Mouse (Mus musculus): ENCODE data around the gene Taf1d. TPM values are rescaled to one million over a fixed set of nuclear protein-coding genes. Genes with fewer than 3 reads are reported as not detected.

The Taf1d gene
- total RNA-seq (2021): 100 to 1,000 TPM; 101 to 103 TPM
- long read RNA-seq, experiment 1, partial matches to known transcripts: 1 of 3 reads
- long read RNA-seq, experiment 1, other reads (novel, unspliced or antisense): 1 of 3 reads
- long read RNA-seq, experiment 2, partial matches to known transcripts: 5 of 12 reads
- long read RNA-seq, experiment 2, other reads (novel, unspliced or antisense): 2 of 12 reads

- DNase-seq: peak; percentile 97
- intact Hi-C loops (cut with DNase I): loop anchor here (1.0 to 5.0 kb wide), 2 partner anchors 25 to 52 kb away; partner anchors contain the start of gene Cep295
- Histone ChIP-seq H3K4me3 (peak within 1 kb of the TSS; percentile 100), H3K27ac (peak within 1 kb of the TSS; percentile 97)
- TF ChIP-seq CTCF (IDR thresholded peaks at IDR 0.05): no peak
Observed at GRCm38 (mm10) chr9:15305503-15306397, at the start of gene Taf1d. Taf1d (plus strand) TSS chr9:15306214.

- no peak overlapping the region for H3K27ac ChIP-seq
- intact Hi-C loops (cut with DNase I): no loop called here
- no peak for TF ChIP-seq CTCF (IDR thresholded peaks at IDR 0.05)
- H3K4me3 ChIP-seq: no peak overlapping the region
- DNase-seq: no peak
Observed at GRCm38 (mm10) chr9:15256214-15256613, 49.8 kb upstream of the Taf1d start.

- intact Hi-C loops (cut with DNase I): no loop called here
- no peak for DNase-seq
- H3K4me3 ChIP-seq: no peak overlapping the region
- no peak for TF ChIP-seq CTCF (IDR thresholded peaks at IDR 0.05)
- H3K27ac ChIP-seq: no peak overlapping the region
Observed at GRCm38 (mm10) chr9:15261980-15262379, 44.0 kb upstream of the Taf1d start.

- no peak for DNase-seq
- Histone ChIP-seq H3K4me3 (no peak overlapping the region), H3K27ac (no peak overlapping the region)
- intact Hi-C loops (cut with DNase I): no loop called here
- no peak for TF ChIP-seq CTCF (IDR thresholded peaks at IDR 0.05)
Observed at GRCm38 (mm10) chr9:15263487-15263886, 42.5 kb upstream of the Taf1d start.

- Histone ChIP-seq H3K27ac (no peak overlapping the region), H3K4me3 (no peak overlapping the region)
- no peak for TF ChIP-seq CTCF (IDR thresholded peaks at IDR 0.05)
- DNase-seq: no peak
- intact Hi-C loops (cut with DNase I): no loop called here
Observed at GRCm38 (mm10) chr9:15273981-15274380, 32.0 kb upstream of the Taf1d start.

GRCm38 (mm10) chr9:15276855-15277254 is 29.2 kb upstream of the Taf1d start:
- Histone ChIP-seq H3K4me3 (no peak overlapping the region), H3K27ac (no peak overlapping the region)
- no peak for TF ChIP-seq CTCF (IDR thresholded peaks at IDR 0.05)
- intact Hi-C loops (cut with DNase I): no loop called here
- no peak for DNase-seq

- no peak for DNase-seq
- intact Hi-C loops (cut with DNase I): no loop called here
- Histone ChIP-seq H3K4me3 (no peak overlapping the region), H3K27ac (no peak overlapping the region)
- no peak for TF ChIP-seq CTCF (IDR thresholded peaks at IDR 0.05)
Observed at GRCm38 (mm10) chr9:15278343-15278742, 27.7 kb upstream of the Taf1d start.

- DNase-seq: no peak
- TF ChIP-seq CTCF (IDR thresholded peaks at IDR 0.05): no peak
- H3K4me3 ChIP-seq: peak overlapping the region; percentile 89
- intact Hi-C loops (cut with DNase I): no loop called here
- peak overlapping the region; percentile 93 for H3K27ac ChIP-seq
Observed at GRCm38 (mm10) chr9:15279139-15279648, 26.8 kb upstream of the Taf1d start.

- H3K27ac ChIP-seq: peak within 1 kb of the TSS; percentile 93
- intact Hi-C loops (cut with DNase I): loop anchor here (1.0 kb wide), 1 partner anchor 26 kb away; the partner anchor contains the start of genes 4931406C07Rik and Taf1d
- DNase-seq: peak; percentile 95
- H3K4me3 ChIP-seq: peak within 1 kb of the TSS; percentile 89
- TF ChIP-seq CTCF (IDR thresholded peaks at IDR 0.05): no peak
Observed at GRCm38 (mm10) chr9:15279649-15280490, 26.1 kb upstream of the Taf1d start, which contains the start of gene Med17. Med17 (minus strand) TSS chr9:15279931.

- no peak for DNase-seq
- intact Hi-C loops (cut with DNase I): loop anchor here (1.0 kb wide), 1 partner anchor 26 kb away; the partner anchor contains the start of genes 4931406C07Rik and Taf1d
- peak overlapping the region; percentile 93 for H3K27ac ChIP-seq
- H3K4me3 ChIP-seq: peak overlapping the region; percentile 89
- no peak for TF ChIP-seq CTCF (IDR thresholded peaks at IDR 0.05)
Observed at GRCm38 (mm10) chr9:15280491-15280879, 25.5 kb upstream of the Taf1d start.

- DNase-seq: no peak
- H3K4me3 ChIP-seq: no peak overlapping the region
- intact Hi-C loops (cut with DNase I): no loop called here
- H3K27ac ChIP-seq: no peak overlapping the region
- peak; percentile 34 for TF ChIP-seq CTCF (IDR thresholded peaks at IDR 0.05)
Observed at GRCm38 (mm10) chr9:15285443-15285842, 20.6 kb upstream of the Taf1d start.

GRCm38 (mm10) chr9:15287846-15288245 is 18.2 kb upstream of the Taf1d start:
- no peak overlapping the region for H3K27ac ChIP-seq
- TF ChIP-seq CTCF (IDR thresholded peaks at IDR 0.05): no peak
- no peak for DNase-seq
- intact Hi-C loops (cut with DNase I): no loop called here
- no peak overlapping the region for H3K4me3 ChIP-seq
